Mouse (Mus musculus) mesoderm, embryonic 11.5 days (tissue): Measurements from ENCODE around the gene Rxra.

Source experiments
- DNase-seq: peaks from one replicate; pipeline ENCODE4 v3.0.0-alpha.2; 2012; ENCODE audit warnings: low read depth, low spot score

Gene Rxra

GRCm38 (mm10) chr2:27670746-27671145 lies 5.5 kb upstream of the Rxra start:
- DNase-seq = no peak

GRCm38 (mm10) chr2:27671633-27672091 lies 4.6 kb upstream of the Rxra start:
- no peak for DNase-seq

- peak; percentile 75 for DNase-seq
Measured at GRCm38 (mm10) chr2:27676478-27677325, 462 bp downstream of the Rxra start.

- peak; percentile 39 for DNase-seq
Measured at GRCm38 (mm10) chr2:27677411-27678310, 1.4 kb downstream of the Rxra start.

GRCm38 (mm10) chr2:27678331-27678730 lies 2.1 kb downstream of the Rxra start:
- no peak for DNase-seq

GRCm38 (mm10) chr2:27678836-27679480 lies 2.7 kb downstream of the Rxra start:
- DNase-seq = no peak

GRCm38 (mm10) chr2:27679621-27680025 lies 3.4 kb downstream of the Rxra start:
- DNase-seq = no peak

GRCm38 (mm10) chr2:27680058-27680457 lies 3.8 kb downstream of the Rxra start:
- DNase-seq = no peak

- no peak for DNase-seq
Measured at GRCm38 (mm10) chr2:27680595-27680994, 4.4 kb downstream of the Rxra start.

GRCm38 (mm10) chr2:27681426-27681825 lies 5.2 kb downstream of the Rxra start:
- no peak for DNase-seq

GRCm38 (mm10) chr2:27682096-27682495 lies 5.9 kb downstream of the Rxra start:
- DNase-seq = no peak

GRCm38 (mm10) chr2:27684017-27684657 lies 7.9 kb downstream of the Rxra start:
- DNase-seq = no peak

GRCm38 (mm10) chr2:27685917-27686316 lies 9.7 kb downstream of the Rxra start:
- DNase-seq = no peak

- DNase-seq = no peak
Measured at GRCm38 (mm10) chr2:27686335-27686734, 10.1 kb downstream of the Rxra start.

- no peak for DNase-seq
Measured at GRCm38 (mm10) chr2:27687041-27687440, 10.8 kb downstream of the Rxra start.

GRCm38 (mm10) chr2:27687973-27688372 lies 11.7 kb downstream of the Rxra start:
- no peak for DNase-seq

- no peak for DNase-seq
Measured at GRCm38 (mm10) chr2:27690714-27691113, 14.5 kb downstream of the Rxra start.

GRCm38 (mm10) chr2:27691139-27691720 lies 15.0 kb downstream of the Rxra start:
- no peak for DNase-seq

GRCm38 (mm10) chr2:27692608-27693007 lies 16.4 kb downstream of the Rxra start:
- DNase-seq = no peak

GRCm38 (mm10) chr2:27693684-27694083 lies 17.4 kb downstream of the Rxra start:
- DNase-seq = no peak

GRCm38 (mm10) chr2:27699574-27699973 lies 23.3 kb downstream of the Rxra start:
- peak; percentile 43 for DNase-seq
